Mouse (Mus musculus) heart, adult 2 months (tissue): ENCODE results near the gene Trmt2a.

Experiments
- CTCF ChIP-seq: fragments of 200-600 bp; IDR thresholded peaks from 2 replicates; pipeline ENCODE4 v1.8.1; 2022; ENCODE audit warnings: antibody characterized with exemption, mild to moderate bottlenecking, moderate library complexity
- POLR2A ChIP-seq: fragments of 200-500 bp; IDR thresholded peaks from 2 replicates; pipeline ENCODE4 v1.6.1; 2011; ENCODE audit warnings: mild to moderate bottlenecking, low read depth, low read length, control low read depth; ENCODE audit not compliant: insufficient read depth

GRCm38 (mm10) chr16:18233451-18233850 lies 15.0 kb upstream of the Trmt2a start:
- no peak for TF ChIP-seq POLR2A
- TF ChIP-seq CTCF = no peak
